Mouse (Mus musculus): ENCODE data around the gene Clasp2. TPM values are rescaled to one million over a fixed set of nuclear protein-coding genes. Genes with fewer than 3 reads are reported as not detected.

Clasp2 gene
- polyA plus RNA-seq, 1 experiment from 2014 or later = 123 TPM

DNA sequence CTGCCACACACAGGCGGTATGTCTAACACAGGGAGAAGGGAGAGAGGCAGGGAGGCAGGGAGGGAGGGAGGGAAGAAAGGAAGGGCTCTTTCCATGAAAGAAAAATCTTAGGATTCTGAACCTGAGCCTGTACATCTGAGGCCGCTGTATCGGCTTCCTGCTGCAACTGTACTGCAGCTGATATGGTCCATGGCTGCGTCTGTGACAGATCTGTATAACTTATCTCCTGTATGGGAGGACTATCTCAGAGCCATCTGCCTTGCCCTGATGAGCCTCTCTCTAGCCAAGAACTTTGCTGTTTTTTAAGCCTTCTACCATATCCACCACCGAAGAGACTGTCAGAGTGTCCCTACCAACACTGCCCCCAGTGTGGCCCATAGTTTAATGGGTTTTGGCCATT lies 174.5 kb downstream of the Clasp2 start:
- H3K4me3 ChIP-seq (replicated peaks) = no peak overlapping the region
- no peak for ATAC-seq (ENCODE audit: low FRiP score)
- H3K9me3 ChIP-seq (replicated peaks) = no peaks in the 10 kb centered on the region
- H3K4me1 ChIP-seq = no peaks in the 10 kb centered on the region
- H3K36me3 ChIP-seq = peaks cover 67% of the 10 kb centered on the region
- H3K4me2 ChIP-seq = no peak overlapping the region
- no peaks in the 10 kb centered on the region for H3K27me3 ChIP-seq (replicated peaks)
- no peak overlapping the region for H3K27ac ChIP-seq (replicated peaks)
- no peak overlapping the region for H3K9ac ChIP-seq (replicated peaks)
- 97% methylated on average over 5 of the region's 5 CpGs for WGBS

DNA sequence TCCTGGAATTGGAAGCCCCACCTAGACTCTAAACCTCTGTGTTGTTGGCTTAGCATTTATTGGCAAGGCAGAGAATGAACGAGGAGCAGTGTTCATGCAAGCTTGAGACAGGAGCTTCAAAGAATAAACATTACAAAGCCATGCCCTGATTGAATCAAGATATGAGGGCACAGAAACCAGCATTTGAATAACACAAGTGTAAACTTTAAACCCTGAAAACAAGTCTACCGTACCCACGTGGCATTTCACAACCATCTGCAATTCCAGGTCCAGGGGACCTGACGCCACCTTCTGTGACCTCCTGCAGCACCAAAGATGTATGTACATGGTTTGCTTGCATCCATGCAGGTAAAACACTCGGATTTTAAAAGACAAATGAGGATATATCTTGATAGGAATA lies 181.4 kb downstream of the Clasp2 start:
- no peak overlapping the region for H3K4me3 ChIP-seq (replicated peaks)
- 95% methylated on average over 5 of the region's 5 CpGs for WGBS
- H3K36me3 ChIP-seq = peaks cover 46% of the 10 kb centered on the region
- no peaks in the 10 kb centered on the region for H3K27me3 ChIP-seq (replicated peaks)
- H3K4me2 ChIP-seq = no peak overlapping the region
- ATAC-seq (ENCODE audit: low FRiP score) = no peak
- H3K4me1 ChIP-seq = no peaks in the 10 kb centered on the region
- no peak overlapping the region for H3K27ac ChIP-seq (replicated peaks)
- no peak overlapping the region for H3K9ac ChIP-seq (replicated peaks)
- no peaks in the 10 kb centered on the region for H3K9me3 ChIP-seq (replicated peaks)

DNA sequence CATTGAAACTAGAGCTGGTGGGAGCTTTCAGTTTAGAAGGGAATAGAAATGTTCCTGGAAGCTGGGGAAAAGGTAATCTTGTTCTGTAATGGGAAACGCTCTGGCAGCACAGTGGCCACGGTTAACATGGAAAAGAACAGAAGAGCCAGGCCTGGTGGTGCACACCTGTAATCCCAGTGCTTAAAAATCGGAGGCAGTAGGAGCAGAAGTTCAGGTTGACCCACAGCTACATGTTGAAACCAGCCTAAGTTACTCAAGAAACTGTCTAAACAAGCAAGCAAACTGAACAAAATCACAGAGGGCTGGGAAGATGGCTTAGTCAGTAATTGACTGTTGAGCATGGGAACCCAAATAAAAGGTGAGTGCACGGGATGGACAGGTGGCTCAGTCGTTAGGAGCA lies 183.6 kb downstream of the Clasp2 start:
- Histone ChIP-seq H3K4me1 (no peaks in the 10 kb centered on the region), H3K27ac (replicated peaks) (no peak overlapping the region), H3K9me3 (replicated peaks) (no peaks in the 10 kb centered on the region), H3K9ac (replicated peaks) (no peak overlapping the region), H3K4me2 (no peak overlapping the region), H3K27me3 (replicated peaks) (no peaks in the 10 kb centered on the region), H3K4me3 (replicated peaks) (no peak overlapping the region), H3K36me3 (peaks cover 39% of the 10 kb centered on the region)
- ATAC-seq (ENCODE audit: low FRiP score) = no peak
- 89% methylated on average over 5 of the region's 5 CpGs for WGBS

DNA sequence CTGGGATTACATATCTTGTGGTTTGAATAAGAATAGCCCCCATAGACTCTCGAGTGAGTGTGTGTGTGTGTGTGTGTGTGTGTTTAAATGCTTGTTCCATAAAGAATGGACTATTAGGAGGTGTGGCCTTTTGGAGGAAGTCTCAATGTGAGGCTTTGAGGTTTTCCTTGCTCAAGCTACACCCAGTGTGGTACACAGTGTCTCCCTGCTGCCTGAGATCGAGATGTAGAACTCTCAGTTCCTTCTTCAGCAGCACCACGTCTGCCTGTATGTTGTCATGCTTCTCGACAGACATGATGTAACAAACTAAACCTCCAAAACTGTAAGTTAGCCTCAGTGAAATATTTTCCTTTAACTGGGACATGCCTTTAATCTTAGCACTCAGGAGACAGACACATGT lies 187.3 kb downstream of the Clasp2 start:
- no peak overlapping the region for H3K4me3 ChIP-seq (replicated peaks)
- H3K27ac ChIP-seq (replicated peaks) = no peak overlapping the region
- no peak overlapping the region for H3K9ac ChIP-seq (replicated peaks)
- WGBS = 94% methylated on average over 4 of the region's 4 CpGs
- H3K9me3 ChIP-seq (replicated peaks) = no peaks in the 10 kb centered on the region
- no peak for ATAC-seq (ENCODE audit: low FRiP score)
- H3K36me3 ChIP-seq = peaks cover 16% of the 10 kb centered on the region
- H3K27me3 ChIP-seq (replicated peaks) = no peaks in the 10 kb centered on the region
- no peak overlapping the region for H3K4me2 ChIP-seq
- H3K4me1 ChIP-seq = peaks cover 19% of the 10 kb centered on the region

DNA sequence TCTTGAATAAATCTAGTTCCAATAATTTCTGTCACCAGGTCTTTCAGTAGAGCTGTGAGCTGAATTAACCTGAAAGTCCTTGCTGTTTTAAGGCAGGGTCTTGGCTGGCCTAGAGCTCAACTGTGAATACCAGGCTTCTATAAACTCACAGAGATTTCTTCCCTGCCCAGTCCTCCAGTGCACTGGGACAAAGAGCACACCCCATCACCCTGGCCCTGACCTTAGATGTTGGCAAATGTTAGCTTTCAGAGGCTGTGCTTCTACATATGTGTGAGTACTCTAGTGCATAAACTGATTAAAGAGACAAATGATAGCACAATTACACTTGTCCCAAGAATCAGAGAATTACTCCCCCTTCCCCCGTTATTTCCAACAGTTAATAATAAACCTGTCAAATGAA lies 188.4 kb downstream of the Clasp2 start:
- Histone ChIP-seq H3K9me3 (replicated peaks) (no peaks in the 10 kb centered on the region), H3K27ac (replicated peaks) (peak overlapping the region; percentile 95; the same call in 1 of the 2 replicates), H3K27me3 (replicated peaks) (no peaks in the 10 kb centered on the region), H3K4me1 (peaks cover 28% of the 10 kb centered on the region), H3K9ac (replicated peaks) (0 out of 2 replicates have a peak overlapping the region, but pooled peaks have one; percentile 93), H3K4me2 (peak overlapping the region; percentile 66), H3K4me3 (replicated peaks) (peak overlapping the region; percentile 93; the same call in 1 of the 2 replicates), H3K36me3 (peaks cover 5% of the 10 kb centered on the region; the same call in 1 of the 2 replicates)
- 70% methylated on average over 1 of the region's 1 CpGs for WGBS
- ATAC-seq (ENCODE audit: low FRiP score) = no peak

DNA sequence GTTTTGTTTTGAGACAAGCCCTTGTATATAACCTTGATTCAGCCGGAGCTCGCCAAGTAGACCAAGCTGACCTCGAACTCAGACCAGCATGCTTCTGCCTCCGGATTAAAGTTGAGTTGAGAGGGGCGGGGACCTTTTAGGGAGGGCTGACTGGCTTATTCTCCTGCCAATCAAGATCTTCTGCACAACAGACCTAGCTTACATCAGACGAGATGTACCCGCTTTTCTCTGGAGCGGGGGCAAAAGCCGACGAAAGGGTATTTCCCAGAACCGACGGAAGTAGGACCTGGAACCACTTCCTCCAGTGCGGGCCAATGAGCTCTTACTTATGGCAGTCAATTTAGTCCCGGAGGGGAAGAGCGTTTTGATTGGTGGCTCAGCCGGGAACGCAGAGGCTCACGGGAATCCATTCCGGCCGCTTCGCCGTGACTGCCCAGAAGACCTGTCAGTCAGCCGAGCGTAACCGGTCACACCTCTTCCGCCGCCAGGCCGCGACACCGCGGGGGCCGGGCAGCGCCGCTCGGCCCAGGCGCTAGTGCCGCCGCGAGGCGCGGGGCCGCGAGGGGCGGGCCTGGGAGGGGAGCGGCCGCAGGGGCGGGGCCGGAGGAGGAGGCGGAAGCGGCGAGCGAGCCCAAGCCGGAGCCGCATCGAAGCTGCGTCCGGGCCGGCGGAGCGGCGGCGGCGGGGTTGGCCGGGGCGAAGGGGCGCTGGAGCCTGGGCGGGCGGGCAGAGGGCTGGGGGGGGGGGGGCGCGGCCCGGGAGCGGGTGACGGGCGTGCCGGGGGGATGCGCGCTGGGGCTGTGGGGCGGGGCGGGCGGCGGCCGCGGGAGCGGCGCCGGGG lies 189.5 kb downstream of the Clasp2 start, which contains the start of gene Ubp1:
Gene Ubp1 (plus strand): TSS at position 401 of the 841 bp plus-strand sequence.
- H3K4me1 ChIP-seq = peaks cover 36% of the 10 kb centered on the region
- ATAC-seq (ENCODE audit: low FRiP score) = peak; percentile 96
- 1% methylated on average over 71 of the region's 86 CpGs for WGBS
- H3K27me3 ChIP-seq (replicated peaks) = no peaks in the 10 kb centered on the region
- peak within 1 kb of the TSS; percentile 93 for H3K9ac ChIP-seq (replicated peaks)
- H3K9me3 ChIP-seq (replicated peaks) = no peaks in the 10 kb centered on the region
- H3K4me2 ChIP-seq = peak within 1 kb of the TSS; percentile 89
- H3K27ac ChIP-seq (replicated peaks) = peak within 1 kb of the TSS; percentile 95
- H3K36me3 ChIP-seq = no peaks in the 10 kb centered on the region
- peak within 1 kb of the TSS; percentile 93 for H3K4me3 ChIP-seq (replicated peaks)

DNA sequence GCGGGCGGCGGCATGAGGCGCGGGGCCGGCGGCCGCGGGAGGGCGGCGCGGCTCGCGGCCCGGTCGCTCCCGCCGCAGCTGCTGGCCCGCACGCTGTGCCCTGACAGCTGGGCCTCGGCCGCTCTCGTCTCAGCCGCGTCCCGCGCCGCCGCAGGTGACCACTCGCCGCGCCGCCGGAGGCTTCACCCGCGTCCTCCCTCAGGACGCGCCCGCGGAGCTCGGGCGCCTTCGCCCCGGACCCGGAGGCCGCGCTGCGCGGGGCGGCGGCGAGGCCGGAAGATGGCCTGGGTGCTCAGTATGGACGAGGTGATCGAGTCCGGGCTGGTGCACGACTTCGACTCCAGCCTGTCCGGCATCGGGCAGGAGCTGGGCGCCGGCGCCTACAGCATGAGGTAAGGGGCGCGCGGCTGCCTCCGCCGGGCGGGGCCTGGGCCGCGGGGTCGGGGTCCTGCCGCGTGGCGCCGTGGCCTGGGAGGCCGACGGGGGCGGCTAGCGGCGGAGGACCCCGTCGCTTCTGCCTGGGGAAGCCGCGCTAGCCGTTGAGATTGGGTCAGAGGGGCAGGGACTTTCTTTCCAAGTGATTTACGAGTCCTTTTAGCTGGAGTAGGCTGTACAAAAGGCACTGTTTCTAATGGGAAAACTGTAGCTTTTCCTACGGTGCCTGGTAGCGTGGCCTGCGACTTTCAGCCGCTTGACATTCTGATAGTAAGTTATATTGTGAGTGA lies 190.3 kb downstream of the Clasp2 start:
- Histone ChIP-seq H3K9me3 (replicated peaks) (no peaks in the 10 kb centered on the region), H3K36me3 (no peaks in the 10 kb centered on the region), H3K4me1 (peaks cover 38% of the 10 kb centered on the region), H3K9ac (replicated peaks) (peak overlapping the region; percentile 93), H3K4me3 (replicated peaks) (peak overlapping the region; percentile 93), H3K4me2 (peak overlapping the region; percentile 89), H3K27me3 (replicated peaks) (no peaks in the 10 kb centered on the region), H3K27ac (replicated peaks) (peak overlapping the region; percentile 95)
- under 1% methylated on average over 54 of the region's 91 CpGs for WGBS
- ATAC-seq (ENCODE audit: low FRiP score) = peak; percentile 9; the same call in 1 of the 2 replicates

DNA sequence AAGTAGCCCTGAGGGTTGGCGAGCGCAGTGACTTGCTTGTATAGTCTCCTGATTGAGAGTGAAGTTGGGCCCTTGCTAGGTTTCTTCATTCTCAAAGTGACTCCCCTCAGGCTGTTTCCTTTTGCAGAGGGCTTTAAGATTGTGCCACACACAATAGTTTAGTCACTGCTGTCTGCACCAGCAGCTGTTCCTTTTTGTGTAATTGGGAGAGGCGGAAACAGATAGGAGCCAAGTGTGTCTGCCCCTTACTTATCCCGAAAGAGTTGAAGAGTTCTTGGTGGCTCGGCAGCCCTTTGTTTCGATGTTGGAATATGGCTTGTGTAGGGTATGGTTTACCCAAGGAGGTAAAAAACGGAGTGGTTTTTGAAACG lies 190.8 kb downstream of the Clasp2 start:
- Histone ChIP-seq H3K27me3 (replicated peaks) (no peaks in the 10 kb centered on the region), H3K4me3 (replicated peaks) (peak overlapping the region; percentile 93), H3K36me3 (no peaks in the 10 kb centered on the region), H3K4me1 (peaks cover 38% of the 10 kb centered on the region), H3K4me2 (peak overlapping the region; percentile 89), H3K9ac (replicated peaks) (peak overlapping the region; percentile 93), H3K27ac (replicated peaks) (peak overlapping the region; percentile 95), H3K9me3 (replicated peaks) (no peaks in the 10 kb centered on the region)
- no peak for ATAC-seq (ENCODE audit: low FRiP score)
- under 1% methylated on average over 8 of the region's 8 CpGs for WGBS

DNA sequence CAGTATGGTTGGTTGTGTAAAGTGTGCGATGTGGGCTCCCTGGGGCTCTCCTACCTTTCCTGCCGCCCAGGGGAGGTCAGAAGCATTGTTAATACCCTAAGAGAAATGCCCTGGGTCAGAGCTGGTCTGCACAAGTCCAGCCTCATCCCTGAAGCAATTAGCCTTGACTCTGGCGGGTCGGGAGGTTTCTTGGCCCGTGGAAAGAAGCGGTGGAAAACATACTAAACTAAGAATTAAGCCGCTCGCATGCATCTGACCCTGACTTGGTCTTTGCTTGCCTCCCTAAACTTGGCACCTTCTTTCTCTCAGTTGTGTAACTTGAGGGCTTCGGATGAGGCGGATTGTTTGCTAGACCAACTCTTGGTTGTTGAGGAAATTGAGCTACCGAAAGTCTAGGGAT lies 191.2 kb downstream of the Clasp2 start:
- WGBS = 25% methylated on average over 11 of the region's 11 CpGs
- no peak for ATAC-seq (ENCODE audit: low FRiP score)
- Histone ChIP-seq H3K27ac (replicated peaks) (peak overlapping the region; percentile 95; the same call in 1 of the 2 replicates), H3K9ac (replicated peaks) (peak overlapping the region; percentile 93), H3K27me3 (replicated peaks) (no peaks in the 10 kb centered on the region), H3K4me1 (peaks cover 38% of the 10 kb centered on the region), H3K36me3 (no peaks in the 10 kb centered on the region), H3K9me3 (replicated peaks) (no peaks in the 10 kb centered on the region), H3K4me2 (peak overlapping the region; percentile 89), H3K4me3 (replicated peaks) (peak overlapping the region; percentile 93)

DNA sequence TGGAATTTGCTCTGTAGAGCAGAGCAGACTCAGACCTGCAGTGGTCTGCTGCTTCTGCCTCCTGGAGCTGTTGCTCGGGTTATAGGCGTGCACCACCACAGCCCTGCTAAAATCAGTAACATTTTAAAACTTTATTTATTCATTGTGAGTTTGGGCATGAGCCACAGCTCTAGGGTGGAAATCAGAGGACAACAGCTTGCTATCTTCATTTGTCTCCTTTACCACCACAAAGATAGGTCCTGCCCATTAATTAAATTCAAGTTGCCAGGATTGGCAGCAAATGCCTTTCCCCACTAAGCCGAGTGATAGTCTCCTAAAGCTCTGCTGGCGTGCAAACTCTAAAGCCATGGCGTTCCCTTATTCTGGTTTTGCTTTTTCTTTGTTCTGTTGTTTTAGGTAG lies 194.4 kb downstream of the Clasp2 start:
- 69% methylated on average over 5 of the region's 5 CpGs for WGBS
- Histone ChIP-seq H3K27me3 (replicated peaks) (no peaks in the 10 kb centered on the region), H3K4me3 (replicated peaks) (no peak overlapping the region), H3K36me3 (no peaks in the 10 kb centered on the region), H3K27ac (replicated peaks) (no peak overlapping the region), H3K4me1 (peaks cover 47% of the 10 kb centered on the region), H3K9me3 (replicated peaks) (no peaks in the 10 kb centered on the region), H3K4me2 (no peak overlapping the region), H3K9ac (replicated peaks) (no peak overlapping the region)
- no peak for ATAC-seq (ENCODE audit: low FRiP score)

DNA sequence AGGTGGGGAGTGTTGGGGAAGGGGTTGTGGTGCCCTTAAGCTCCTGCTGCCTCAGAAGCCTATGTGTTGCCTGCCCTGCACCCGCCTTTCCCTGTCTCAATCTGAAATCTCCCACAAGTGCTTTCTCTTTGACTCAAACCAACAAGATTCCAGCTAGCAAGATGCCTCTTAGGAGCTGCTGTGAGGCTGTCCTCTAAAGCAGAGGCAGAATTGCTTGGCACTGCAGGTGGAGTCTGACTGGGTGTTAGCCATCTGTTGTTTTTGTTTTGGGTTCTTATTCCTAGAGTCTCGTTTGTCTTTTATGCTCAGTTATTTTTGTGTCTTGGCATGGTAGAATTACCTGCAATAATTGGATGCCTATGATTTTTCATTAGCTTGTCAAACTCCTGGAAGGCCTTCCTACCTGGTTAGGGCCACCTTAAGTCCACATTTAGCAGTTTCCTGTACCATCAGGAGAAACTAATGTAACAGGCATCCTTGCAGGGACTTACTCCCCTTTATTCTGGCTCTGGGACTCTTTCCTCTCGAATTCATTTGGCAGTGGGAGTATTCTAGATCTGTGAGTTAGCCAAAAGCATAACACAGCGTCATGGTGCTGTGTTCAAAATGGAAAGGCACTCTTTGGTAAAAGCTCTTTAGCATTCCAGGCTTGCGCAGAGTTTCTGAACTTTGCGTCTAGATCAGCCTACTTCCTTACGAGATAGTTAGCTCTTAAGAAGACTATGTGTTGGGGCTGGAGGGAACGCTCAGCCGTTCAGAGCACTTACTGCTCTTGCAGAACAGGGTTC lies 198.0 kb downstream of the Clasp2 start:
- H3K9me3 ChIP-seq (replicated peaks) = no peaks in the 10 kb centered on the region
- no peak overlapping the region for H3K27ac ChIP-seq (replicated peaks)
- no peaks in the 10 kb centered on the region for H3K36me3 ChIP-seq
- 78% methylated on average over 9 of the region's 9 CpGs for WGBS
- no peak overlapping the region for H3K9ac ChIP-seq (replicated peaks)
- peaks cover 23% of the 10 kb centered on the region for H3K4me1 ChIP-seq
- no peaks in the 10 kb centered on the region for H3K27me3 ChIP-seq (replicated peaks)
- H3K4me3 ChIP-seq (replicated peaks) = no peak overlapping the region
- H3K4me2 ChIP-seq = no peak overlapping the region
- ATAC-seq (ENCODE audit: low FRiP score) = no peak

Measured in neural tube, embryonic 15.5 days (tissue).